Mouse (Mus musculus) liver, postnatal 0 days (tissue): ENCODE measurements around the gene Rsl1.

Source experiments
- CTCF ChIP-seq: sonication (generic); IDR thresholded peaks from 2 replicates; pipeline ENCODE4 v1.5.1; 2016; ENCODE audit warnings: antibody characterized with exemption, low read depth
- EP300 ChIP-seq: IDR thresholded peaks from 2 replicates; pipeline ENCODE4 v1.6.1; 2016; ENCODE audit warnings: antibody characterized with exemption, low read depth, mild to moderate bottlenecking

DNA sequence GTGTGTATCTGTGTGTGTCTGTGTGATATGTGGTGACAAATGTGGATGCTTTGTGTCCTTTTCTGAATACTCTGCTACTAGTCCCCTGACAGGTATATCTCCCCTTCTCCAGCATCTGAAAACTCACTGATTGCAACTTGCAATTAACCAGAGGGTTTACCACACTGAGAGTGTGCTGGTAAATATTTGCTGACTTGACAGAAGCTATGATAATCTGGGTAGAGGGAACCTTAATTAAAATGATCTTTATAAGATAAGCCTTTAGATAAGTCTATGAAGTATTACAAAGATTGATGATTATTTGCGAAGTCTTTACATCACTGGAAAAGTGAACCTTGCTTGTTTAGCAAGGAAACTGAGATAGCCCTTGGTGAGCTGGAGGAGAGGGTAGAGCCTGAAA is 48.5 kb upstream of the Rsl1 start:
- TF ChIP-seq CTCF (no peak), EP300 (no peak)
